Mouse (Mus musculus) lung, adult 2 months (tissue): ENCODE results near the gene Tmem108.

ENCODE experiments used
- CTCF ChIP-seq: fragments of 200-500 bp; IDR thresholded peaks from 2 replicates; pipeline ENCODE4 v1.5.1; 2011; ENCODE audit warnings: mild to moderate bottlenecking, low read length, control low read depth; ENCODE audit not compliant: insufficient read depth
- POLR2A ChIP-seq: fragments of 200-500 bp; IDR thresholded peaks from 2 replicates; pipeline ENCODE4 v1.6.1; 2011; ENCODE audit warnings: low read depth, mild to moderate bottlenecking, control low read depth, low read length, borderline replicate concordance; ENCODE audit errors: extremely low read depth

GRCm38 (mm10) chr9:103437104-103437503 is 324.5 kb downstream of the Tmem108 start:
- TF ChIP-seq POLR2A: no peak
- no peak for TF ChIP-seq CTCF
